Comparison of ENCODE assay signal across 8 mouse cellular contexts in the genomic region with DNA sequence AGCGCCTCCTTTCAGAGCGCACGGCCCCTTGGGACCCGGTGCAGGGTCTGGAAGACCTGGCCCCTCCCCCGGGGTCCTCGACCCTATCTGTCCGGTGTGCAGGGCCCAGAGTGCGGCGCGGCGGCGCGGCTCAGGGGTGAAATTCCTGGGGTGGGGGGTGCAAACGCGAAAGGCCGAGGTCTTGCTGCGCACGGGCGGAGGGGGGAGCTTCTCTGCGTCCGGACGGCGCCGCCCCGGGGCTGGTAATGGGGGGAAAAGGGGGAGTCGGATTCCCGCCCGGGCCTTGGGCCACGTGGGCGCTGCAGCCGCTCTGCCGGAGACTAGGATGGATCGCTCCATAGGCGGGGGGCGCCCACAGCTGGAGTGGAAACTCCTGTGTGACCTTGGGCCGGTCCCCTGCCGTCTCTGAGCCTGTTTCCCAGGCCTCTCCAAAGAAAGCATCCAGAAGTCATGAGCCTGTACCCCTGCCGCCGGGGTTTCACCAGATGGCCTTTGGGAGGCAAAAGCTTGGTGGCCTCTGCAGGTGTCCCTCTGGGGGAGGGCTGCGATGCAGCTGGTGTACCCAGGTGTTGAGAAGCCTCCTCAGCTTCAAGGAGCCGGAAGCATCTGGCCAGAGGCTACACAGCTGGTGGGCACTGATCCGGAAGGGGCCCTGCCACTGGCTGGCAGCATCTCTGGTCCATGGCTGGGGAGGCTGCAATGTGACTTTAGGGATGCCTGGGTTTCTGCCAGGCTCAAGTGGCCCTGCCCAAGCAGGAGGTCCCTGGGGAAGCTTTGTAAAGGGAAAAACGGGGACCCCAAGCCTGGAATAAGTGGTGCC. TPM values are rescaled to one million over a fixed set of nuclear protein-coding genes. Genes with fewer than 3 reads are reported as not detected.
DNase-seq lines count a peak whose midpoint lies in the region; ATAC-seq and TF ChIP-seq lines count a peak whose summit lies in the region.

No protein-coding gene starts in this region.

- H3K4me1 ChIP-seq in megakaryocyte, embryonic 14.5 days: peaks cover 50% of the 10 kb centered on the region
- peaks cover 19% of the 10 kb centered on the region for H3K4me1 ChIP-seq in hindbrain, postnatal 0 days (ENCODE audit: insufficient read depth, low read length)
- peaks cover 26% of the 10 kb centered on the region for H3K4me1 ChIP-seq in limb, embryonic 14.5 days (ENCODE audit: control insufficient read depth, insufficient read depth, low read length)
- peaks cover 39% of the 10 kb centered on the region for H3K4me1 ChIP-seq in midbrain, embryonic 15.5 days

- intact Hi-C loops in gastrocnemius, postnatal 14 days (cut with DNase I; ENCODE audit: low total_unique reads): no loop called here

- WGBS in hindbrain, postnatal 0 days: 1% methylated on average over 43 of the region's 43 CpGs
- 2% methylated on average over 34 of the region's 43 CpGs for WGBS in limb, embryonic 14.5 days
- WGBS in midbrain, embryonic 15.5 days: 1% methylated on average over 43 of the region's 43 CpGs

- no peak for TF ChIP-seq POLR2A in limb, embryonic 14.5 days (IDR thresholded peaks at IDR 0.05; ENCODE audit: borderline replicate concordance, extremely low read depth, insufficient read depth, insufficient read length)

- H3K27me3 ChIP-seq in megakaryocyte, embryonic 14.5 days (replicated peaks): peaks cover 76% of the 10 kb centered on the region
- no peaks in the 10 kb centered on the region for H3K27me3 ChIP-seq in hindbrain, postnatal 0 days (ENCODE audit: insufficient read depth, low read length)
- no peaks in the 10 kb centered on the region for H3K27me3 ChIP-seq in limb, embryonic 14.5 days (ENCODE audit: control insufficient read depth, insufficient read depth, low read length)
- no peaks in the 10 kb centered on the region for H3K27me3 ChIP-seq in midbrain, embryonic 15.5 days (replicated peaks)

- peaks cover 29% of the 10 kb centered on the region for H3K36me3 ChIP-seq in megakaryocyte, embryonic 14.5 days (replicated peaks; ENCODE audit: low read length)
- H3K36me3 ChIP-seq in hindbrain, postnatal 0 days (ENCODE audit: insufficient read depth, low read length): peaks cover 24% of the 10 kb centered on the region
- peaks cover 46% of the 10 kb centered on the region for H3K36me3 ChIP-seq in limb, embryonic 14.5 days (ENCODE audit: control insufficient read depth, insufficient read depth, low read length)
- H3K36me3 ChIP-seq in midbrain, embryonic 15.5 days (replicated peaks): peaks cover 8% of the 10 kb centered on the region; the same call in 1 of the 2 replicates

- H3K4me3 ChIP-seq in megakaryocyte, embryonic 14.5 days (replicated peaks): peak overlapping the region; percentile 91
- H3K4me3 ChIP-seq in hindbrain, postnatal 0 days (ENCODE audit: low read length): peak overlapping the region; percentile 64
- peak overlapping the region; percentile 90 for H3K4me3 ChIP-seq in limb, embryonic 14.5 days (replicated peaks; ENCODE audit: low read length)
- peak overlapping the region; percentile 90 for H3K4me3 ChIP-seq in midbrain, embryonic 15.5 days

- TF ChIP-seq CTCF in hindbrain, postnatal 0 days (IDR thresholded peaks at IDR 0.05; ENCODE audit: low read depth): no peak

- peak overlapping the region; percentile 90 for H3K4me2 ChIP-seq in hindbrain, postnatal 0 days (ENCODE audit: low read depth, low read length)
- H3K4me2 ChIP-seq in limb, embryonic 14.5 days (replicated peaks; ENCODE audit: low read depth, low read length, severe bottlenecking): peak overlapping the region; percentile 84
- peak overlapping the region; percentile 91 for H3K4me2 ChIP-seq in midbrain, embryonic 15.5 days

- H3K9me3 ChIP-seq in megakaryocyte, embryonic 14.5 days: no peaks in the 10 kb centered on the region
- H3K9me3 ChIP-seq in hindbrain, postnatal 0 days (ENCODE audit: low read length): no peaks in the 10 kb centered on the region
- H3K9me3 ChIP-seq in limb, embryonic 14.5 days (ENCODE audit: control insufficient read depth, low read length): no peaks in the 10 kb centered on the region
- H3K9me3 ChIP-seq in midbrain, embryonic 15.5 days: no peaks in the 10 kb centered on the region

- peak overlapping the region; percentile 81 for H3K9ac ChIP-seq in hindbrain, postnatal 0 days (replicated peaks; ENCODE audit: low read length)
- peak overlapping the region; percentile 97 for H3K9ac ChIP-seq in limb, embryonic 14.5 days (ENCODE audit: low read depth, low read length, severe bottlenecking)
- H3K9ac ChIP-seq in midbrain, embryonic 15.5 days: peak overlapping the region; percentile 86

- H3K27ac ChIP-seq in hindbrain, postnatal 0 days: peak overlapping the region; percentile 84
- peak overlapping the region; percentile 95 for H3K27ac ChIP-seq in limb, embryonic 14.5 days (replicated peaks; ENCODE audit: low read depth, low read length)
- H3K27ac ChIP-seq in midbrain, embryonic 15.5 days: peak overlapping the region; percentile 85

- ATAC-seq in megakaryocyte, adult 5-6 weeks (ENCODE audit: poor library complexity, severe bottlenecking): no peak
- ATAC-seq in common myeloid progenitor, adult 5-6 weeks (replicated peaks; ENCODE audit: low read depth, poor library complexity, severe bottlenecking): peak; percentile 15; the same call in 1 of the 2 replicates
- peak; percentile 42 for ATAC-seq in hindbrain, postnatal 0 days
- peak; percentile 73 for ATAC-seq in limb, embryonic 14.5 days (ENCODE audit: low FRiP score, low read depth)
- peak; percentile 2 for ATAC-seq in midbrain, embryonic 15.5 days (replicated peaks)

- DNase-seq in gastrocnemius, postnatal 14 days: peak; percentile 88
- DNase-seq in hindbrain, postnatal 0 days (ENCODE audit: low spot score): peak; percentile 73
- peak; percentile 78 for DNase-seq in limb, embryonic 14.5 days (ENCODE audit: low spot score)
- peak; percentile 85 for DNase-seq in testis, postnatal 10 days (ENCODE audit: low spot score)

RNA-seq across cellular contexts. Expression of a gene that starts 1.4 kb away (rescaled TPM):
- 1.9 and 2.9 TPM in 2 replicates for polyA plus RNA-seq in megakaryocyte, embryonic 14.5 days (2012; ENCODE audit: insufficient read depth, low replicate concordance)
- total RNA-seq in megakaryocyte, adult 5-6 weeks (2015): not detected in 2 replicates
- total RNA-seq in megakaryocyte, adult 5-6 weeks (2017): not detected in 2 replicates
- 0.15 and 1.5 TPM in 2 replicates for total RNA-seq in common myeloid progenitor, adult 5-6 weeks (2017)
- total RNA-seq in gastrocnemius, postnatal 14 days (2021): 10 to 100 TPM; 51.5 to 56.1 TPM
- total RNA-seq in hindbrain, postnatal 0 days (2014; rRNA removed): 62.3 and 70.1 TPM in 2 replicates
- 23.6 and 25.5 TPM in 2 replicates for polyA plus RNA-seq in hindbrain, postnatal 0 days (2015; fragmentation: Nextera tagmentation; extraction: Ambion mirVana)
- 64.0 and 71.0 TPM in 2 replicates for polyA plus RNA-seq in limb, embryonic 14.5 days (2012; rRNA removed)
- 20.0 and 30.3 TPM in 2 replicates for polyA plus RNA-seq in limb, embryonic 14.5 days (2014; fragmentation: Nextera tagmentation; extraction: Ambion mirVana)
- polyA plus RNA-seq in midbrain, embryonic 15.5 days (2015; fragmentation: Nextera tagmentation; extraction: Ambion mirVana): 28.8 and 30.3 TPM in 2 replicates

RNA-seq across cellular contexts. Expression of a gene that starts 16.9 kb away (rescaled TPM):
- polyA plus RNA-seq in megakaryocyte, embryonic 14.5 days (2012; ENCODE audit: insufficient read depth, low replicate concordance): not detected in 2 replicates
- not detected in 2 replicates for total RNA-seq in megakaryocyte, adult 5-6 weeks (2015)
- total RNA-seq in megakaryocyte, adult 5-6 weeks (2017): not detected in 2 replicates
- 0.59 TPM in 1 of 2 replicates, not detected in the other for total RNA-seq in common myeloid progenitor, adult 5-6 weeks (2017)
- 100 to 1,000 TPM; 116 to 158 TPM for total RNA-seq in gastrocnemius, postnatal 14 days (2021)
- 2.1 and 4.1 TPM in 2 replicates for total RNA-seq in hindbrain, postnatal 0 days (2014; rRNA removed)
- polyA plus RNA-seq in hindbrain, postnatal 0 days (2015; fragmentation: Nextera tagmentation; extraction: Ambion mirVana): 2.3 and 2.4 TPM in 2 replicates
- 12.4 and 14.1 TPM in 2 replicates for polyA plus RNA-seq in limb, embryonic 14.5 days (2012; rRNA removed)
- 16.0 and 20.8 TPM in 2 replicates for polyA plus RNA-seq in limb, embryonic 14.5 days (2014; fragmentation: Nextera tagmentation; extraction: Ambion mirVana)
- polyA plus RNA-seq in midbrain, embryonic 15.5 days (2015; fragmentation: Nextera tagmentation; extraction: Ambion mirVana): 1.6 and 1.9 TPM in 2 replicates

RNA-seq across cellular contexts. Expression of a gene that starts 31.8 kb away (rescaled TPM):
- polyA plus RNA-seq in megakaryocyte, embryonic 14.5 days (2012; ENCODE audit: insufficient read depth, low replicate concordance): not detected in 2 replicates
- total RNA-seq in megakaryocyte, adult 5-6 weeks (2015): not detected in 2 replicates
- not detected in 2 replicates for total RNA-seq in megakaryocyte, adult 5-6 weeks (2017)
- not detected in 2 replicates for total RNA-seq in common myeloid progenitor, adult 5-6 weeks (2017)
- total RNA-seq in gastrocnemius, postnatal 14 days (2021): 100 to 1,000 TPM; 276 to 284 TPM
- 1.2 and 1.8 TPM in 2 replicates for total RNA-seq in hindbrain, postnatal 0 days (2014; rRNA removed)
- 0.78 and 0.85 TPM in 2 replicates for polyA plus RNA-seq in hindbrain, postnatal 0 days (2015; fragmentation: Nextera tagmentation; extraction: Ambion mirVana)
- polyA plus RNA-seq in limb, embryonic 14.5 days (2012; rRNA removed): 1.9 and 2.0 TPM in 2 replicates
- 1.1 and 1.7 TPM in 2 replicates for polyA plus RNA-seq in limb, embryonic 14.5 days (2014; fragmentation: Nextera tagmentation; extraction: Ambion mirVana)
- polyA plus RNA-seq in midbrain, embryonic 15.5 days (2015; fragmentation: Nextera tagmentation; extraction: Ambion mirVana): 0.09 TPM in 1 of 2 replicates, not detected in the other

RNA-seq across cellular contexts. Expression of a gene that starts 41.5 kb away (rescaled TPM):
- polyA plus RNA-seq in megakaryocyte, embryonic 14.5 days (2012; ENCODE audit: insufficient read depth, low replicate concordance): 4.4 and 6.4 TPM in 2 replicates
- total RNA-seq in megakaryocyte, adult 5-6 weeks (2015): 72.1 and 87.3 TPM in 2 replicates
- total RNA-seq in megakaryocyte, adult 5-6 weeks (2017): 69.6 and 110 TPM in 2 replicates
- 100 and 118 TPM in 2 replicates for total RNA-seq in common myeloid progenitor, adult 5-6 weeks (2017)
- total RNA-seq in gastrocnemius, postnatal 14 days (2021): 10 to 100 TPM; 24.2 to 29.9 TPM
- total RNA-seq in hindbrain, postnatal 0 days (2014; rRNA removed): 68.7 and 76.6 TPM in 2 replicates
- polyA plus RNA-seq in hindbrain, postnatal 0 days (2015; fragmentation: Nextera tagmentation; extraction: Ambion mirVana): 47.1 and 50.4 TPM in 2 replicates
- polyA plus RNA-seq in limb, embryonic 14.5 days (2012; rRNA removed): 188 and 216 TPM in 2 replicates
- 73.5 and 81.4 TPM in 2 replicates for polyA plus RNA-seq in limb, embryonic 14.5 days (2014; fragmentation: Nextera tagmentation; extraction: Ambion mirVana)
- polyA plus RNA-seq in midbrain, embryonic 15.5 days (2015; fragmentation: Nextera tagmentation; extraction: Ambion mirVana): 51.0 and 52.1 TPM in 2 replicates

RNA-seq across cellular contexts. Expression of a gene that starts 50.4 kb away (rescaled TPM):
- polyA plus RNA-seq in megakaryocyte, embryonic 14.5 days (2012; ENCODE audit: insufficient read depth, low replicate concordance): 30.1 and 45.4 TPM in 2 replicates
- 36.2 and 39.1 TPM in 2 replicates for total RNA-seq in megakaryocyte, adult 5-6 weeks (2015)
- total RNA-seq in megakaryocyte, adult 5-6 weeks (2017): 29.8 and 35.7 TPM in 2 replicates
- 34.1 and 34.8 TPM in 2 replicates for total RNA-seq in common myeloid progenitor, adult 5-6 weeks (2017)
- total RNA-seq in gastrocnemius, postnatal 14 days (2021): 10 to 100 TPM; 89.3 to 93.6 TPM
- total RNA-seq in hindbrain, postnatal 0 days (2014; rRNA removed): 62.4 and 62.6 TPM in 2 replicates
- polyA plus RNA-seq in hindbrain, postnatal 0 days (2015; fragmentation: Nextera tagmentation; extraction: Ambion mirVana): 231 and 246 TPM in 2 replicates
- 50.6 and 73.7 TPM in 2 replicates for polyA plus RNA-seq in limb, embryonic 14.5 days (2012; rRNA removed)
- polyA plus RNA-seq in limb, embryonic 14.5 days (2014; fragmentation: Nextera tagmentation; extraction: Ambion mirVana): 128 and 143 TPM in 2 replicates
- 139 and 149 TPM in 2 replicates for polyA plus RNA-seq in midbrain, embryonic 15.5 days (2015; fragmentation: Nextera tagmentation; extraction: Ambion mirVana)

Comparison
In these comparisons a context has a peak if more than half of its experiments do, and no peak if none do; other contexts are left out.
1. RNA of a gene that starts 1.4 kb away (total RNA-seq): 62.3 to 70.1 TPM in hindbrain, postnatal 0 days and 51.5 to 56.1 TPM in gastrocnemius, postnatal 14 days; 0.15 to 1.5 TPM in common myeloid progenitor, adult 5-6 weeks and not detected in megakaryocyte, adult 5-6 weeks; every median in the first group is over 10 times any median in the second.
2. RNA of a gene that starts 16.9 kb away (total RNA-seq): 116 to 158 TPM in gastrocnemius, postnatal 14 days; 2.1 to 4.1 TPM in hindbrain, postnatal 0 days, 0.59 TPM in common myeloid progenitor, adult 5-6 weeks and not detected in megakaryocyte, adult 5-6 weeks; every median in the first group is over 10 times any median in the second.
3. RNA of a gene that starts 31.8 kb away (total RNA-seq): 276 to 284 TPM in gastrocnemius, postnatal 14 days; 1.2 to 1.8 TPM in hindbrain, postnatal 0 days, not detected in megakaryocyte, adult 5-6 weeks and not detected in common myeloid progenitor, adult 5-6 weeks; every median in the first group is over 10 times any median in the second.
4. Peak in every context shown above with its lines, with median percentiles within 50 percentile points of each other: H3K4me3 ChIP-seq, DNase-seq, H3K27ac ChIP-seq, H3K4me2 ChIP-seq and H3K9ac ChIP-seq.